Mouse (Mus musculus) ZHBTc4 (cell line): ENCODE measurements at regions not wholly inside any gene's neighbourhood (a gene's known extent, or its start where the extent isn't known, plus 50 kb on each side); places are given as distances from the start of the nearest gene placed in this dataset.

ENCODE experiments used
- DNase-seq: peaks from one replicate; pipeline ENCODE4 v3.0.0-alpha.2; 2011; ENCODE audit warnings: low read depth, low spot score

DNA sequence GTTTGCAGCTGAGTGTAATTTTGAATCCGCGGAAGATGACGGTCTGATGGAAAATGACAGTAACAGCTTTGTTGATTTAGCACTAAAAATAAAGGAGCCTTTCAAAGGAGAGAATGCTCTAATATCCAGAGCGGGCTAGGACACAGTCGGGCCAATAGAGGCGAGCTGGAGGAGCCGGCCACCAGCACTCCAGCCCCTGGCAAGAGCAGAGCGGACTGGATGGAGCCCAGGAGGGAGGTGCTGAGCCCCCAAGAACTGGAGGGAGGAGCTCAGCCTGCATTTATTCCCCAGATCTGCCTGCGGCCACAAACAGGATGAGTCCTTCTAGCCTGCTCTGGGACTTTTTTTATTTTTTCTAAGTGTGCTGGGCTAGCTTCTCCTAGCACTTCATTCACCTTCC is 426.9 kb downstream of the Insc start:
- DNase-seq = no peak

DNA sequence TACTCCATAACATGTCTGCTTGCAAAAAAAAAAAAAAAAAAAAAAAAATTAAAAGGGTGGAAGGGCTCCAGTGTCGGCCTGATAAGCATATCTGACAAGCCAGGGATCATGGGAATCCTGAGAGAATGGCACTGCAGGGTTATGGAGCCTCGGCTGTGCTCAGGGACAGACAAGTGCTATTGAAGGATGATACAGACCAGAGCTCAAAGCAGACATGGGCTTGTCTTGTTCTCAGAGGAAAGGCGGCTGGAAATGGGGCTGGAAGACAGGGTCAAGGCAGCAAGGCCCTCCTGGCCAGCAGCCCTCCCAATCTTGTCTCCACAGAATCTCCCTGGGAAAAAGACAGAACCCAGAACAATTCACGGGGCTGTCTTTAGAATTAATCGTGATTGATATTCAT is 449.0 kb downstream of the Insc start:
- no peak for DNase-seq

DNA sequence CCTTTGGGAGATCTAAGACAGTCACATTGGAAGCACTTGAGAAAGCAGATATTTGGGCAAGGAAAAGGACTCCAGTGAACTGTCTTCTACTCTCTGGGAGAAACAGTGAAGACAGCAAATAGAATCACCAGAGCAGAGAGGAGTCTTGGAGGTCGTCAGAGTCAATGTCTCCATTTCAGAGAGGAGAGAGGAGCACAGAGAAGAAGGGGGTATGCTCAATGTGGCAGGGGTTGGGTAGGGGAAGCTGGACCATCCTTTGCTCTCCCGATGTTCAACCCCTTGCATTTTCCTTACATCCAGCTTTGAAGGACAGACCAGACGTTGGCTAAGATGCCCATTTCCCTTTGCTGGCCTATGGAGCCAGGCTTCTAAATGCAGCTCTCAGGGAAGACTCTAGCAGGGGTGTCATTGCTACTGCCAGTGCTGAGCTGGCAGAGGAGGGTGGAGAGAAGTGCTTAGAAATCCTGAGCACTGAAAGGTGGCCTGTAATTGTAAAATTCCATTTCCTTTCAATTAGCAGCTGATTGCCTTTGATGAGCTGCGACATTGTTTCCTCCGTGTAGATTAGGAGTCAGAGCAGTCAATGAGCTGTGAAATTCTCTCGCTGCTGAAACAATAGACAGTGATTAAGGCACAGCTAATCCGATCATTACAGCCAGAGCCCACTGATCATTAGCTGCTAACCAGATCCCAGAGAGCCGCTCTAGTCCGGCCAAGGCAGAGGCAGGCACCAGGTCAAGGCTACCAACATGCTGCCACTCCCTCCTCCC is 449.7 kb downstream of the Insc start:
- peak; percentile 2 for DNase-seq

DNA sequence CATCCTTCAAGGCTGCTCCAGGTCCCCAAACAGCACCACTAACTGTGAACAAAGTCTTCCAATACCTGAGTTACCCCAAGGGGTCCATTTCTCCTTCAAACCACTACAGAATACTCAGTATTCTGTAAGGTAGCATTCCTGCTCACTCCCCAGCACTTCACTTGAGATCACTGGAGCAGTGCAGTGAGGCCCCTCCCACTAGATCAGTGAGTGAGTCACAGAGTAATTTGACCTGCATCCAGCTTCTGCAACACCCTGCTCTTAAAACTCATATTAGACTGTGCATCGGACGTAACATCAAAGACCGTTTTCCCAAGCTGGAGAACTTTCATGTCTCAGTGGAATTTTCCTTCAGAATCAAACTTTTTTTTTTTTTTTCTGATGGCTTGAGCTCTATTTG is 461.4 kb downstream of the Insc start:
- no peak for DNase-seq

DNA sequence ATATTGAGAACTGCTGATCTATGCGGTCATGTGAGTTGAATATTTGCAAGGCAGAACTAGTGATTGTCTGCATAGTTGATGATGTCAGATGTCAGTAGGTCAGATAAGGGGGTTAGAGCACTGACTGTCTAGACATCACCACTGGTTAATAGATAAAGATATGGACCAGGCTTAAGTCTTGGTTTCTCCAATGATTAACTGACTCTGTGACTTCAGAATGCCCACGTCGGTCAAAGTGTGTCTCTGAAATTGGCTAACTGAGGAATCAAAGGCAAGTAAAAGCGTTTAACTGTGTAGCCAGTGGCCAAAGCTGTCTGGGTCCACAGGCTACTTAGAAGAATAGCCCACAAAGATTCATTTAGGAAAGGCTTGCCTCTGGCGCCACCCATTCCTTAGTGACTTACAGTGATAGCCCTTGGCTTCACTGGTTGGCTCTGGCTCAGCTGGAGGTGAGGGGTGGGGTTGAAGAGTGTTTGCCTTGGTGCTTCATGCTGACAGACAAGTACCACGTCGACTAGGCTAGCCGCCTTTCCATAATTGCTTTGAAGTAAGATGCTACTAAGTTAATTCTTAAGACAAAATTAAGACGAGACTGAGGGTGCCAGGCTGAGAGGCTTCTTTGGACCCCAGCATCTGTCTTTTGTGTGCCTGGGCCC is 463.1 kb downstream of the Insc start:
- DNase-seq = peak; percentile 12

DNA sequence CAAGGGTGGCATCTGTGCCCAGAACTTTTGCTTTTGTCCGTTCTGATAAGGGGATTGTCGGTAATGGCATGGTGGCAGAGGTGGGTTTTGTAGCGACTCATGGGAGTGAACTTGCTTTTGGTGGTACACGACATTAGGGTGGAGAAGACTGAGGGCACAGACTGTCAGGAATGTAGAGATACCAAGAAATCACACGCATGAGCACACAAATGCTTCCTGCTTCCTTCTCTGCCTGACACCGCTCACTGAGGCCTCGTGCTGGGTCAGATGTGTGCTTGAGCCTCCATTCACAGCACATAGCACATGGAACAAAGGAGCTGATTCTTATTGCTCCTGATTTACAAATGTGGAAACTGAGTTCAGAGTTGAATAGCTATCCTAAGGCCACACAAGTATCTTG is 465.3 kb downstream of the Insc start:
- DNase-seq = no peak

DNA sequence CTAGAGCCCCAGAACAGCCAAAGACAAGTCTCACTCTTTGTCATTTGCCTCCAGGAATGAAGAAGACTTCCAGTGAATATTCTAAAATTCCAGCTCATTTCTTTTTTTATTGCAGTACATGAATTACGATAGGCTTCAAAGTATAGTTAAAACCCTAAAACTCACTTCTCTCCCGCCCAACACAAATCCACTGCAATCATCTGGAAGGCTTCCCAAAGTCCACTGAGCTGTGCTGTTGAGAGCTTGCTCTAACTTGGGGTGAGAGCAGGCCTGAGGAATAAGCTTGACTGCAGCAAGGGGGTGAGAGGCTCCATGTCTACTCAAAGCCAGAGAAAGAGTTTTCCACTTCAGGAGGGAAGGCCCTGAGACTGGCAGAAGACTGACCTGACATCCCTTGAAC is 466.5 kb downstream of the Insc start:
- no peak for DNase-seq

DNA sequence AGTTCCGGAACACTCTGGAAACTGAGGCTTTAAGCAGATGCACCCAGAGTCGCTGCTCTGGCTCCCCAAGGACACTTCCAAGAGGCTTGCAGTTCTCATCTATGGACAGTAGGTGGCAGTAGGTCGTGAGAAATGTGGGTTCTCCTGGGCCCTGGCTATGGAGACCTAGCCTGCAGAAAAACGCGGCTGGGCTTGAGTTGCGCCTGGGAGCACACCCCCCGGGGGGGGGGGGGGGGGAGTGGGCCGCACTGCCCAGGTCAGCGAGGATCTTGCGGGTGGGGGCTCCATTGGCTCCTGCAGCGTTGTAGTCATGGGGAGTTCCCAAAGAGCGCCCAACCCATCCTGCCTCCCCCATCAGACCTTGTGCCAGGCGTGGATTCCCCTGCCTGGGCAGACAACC is 473.3 kb downstream of the Insc start:
- DNase-seq = peak; percentile 90

DNA sequence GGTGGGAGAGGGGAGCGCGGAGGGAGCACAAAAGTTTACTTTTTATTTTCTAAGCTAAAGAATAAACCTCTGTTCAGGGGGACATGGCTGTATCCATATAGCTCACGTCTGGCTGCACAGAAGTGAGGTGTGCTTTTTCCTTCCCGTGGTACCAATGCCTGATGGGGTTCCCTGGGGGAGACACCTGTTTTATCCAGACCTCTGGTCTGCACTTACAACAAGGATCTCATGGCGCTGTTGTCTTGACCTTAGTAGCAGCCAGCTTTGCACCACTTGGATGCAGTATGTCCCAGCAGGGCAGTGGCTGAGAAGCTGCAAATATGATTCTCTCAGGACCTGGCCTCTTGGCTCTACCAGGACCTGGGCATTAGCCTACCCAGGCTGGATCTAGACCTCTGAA is 473.8 kb downstream of the Insc start:
- DNase-seq = peak; percentile 44

DNA sequence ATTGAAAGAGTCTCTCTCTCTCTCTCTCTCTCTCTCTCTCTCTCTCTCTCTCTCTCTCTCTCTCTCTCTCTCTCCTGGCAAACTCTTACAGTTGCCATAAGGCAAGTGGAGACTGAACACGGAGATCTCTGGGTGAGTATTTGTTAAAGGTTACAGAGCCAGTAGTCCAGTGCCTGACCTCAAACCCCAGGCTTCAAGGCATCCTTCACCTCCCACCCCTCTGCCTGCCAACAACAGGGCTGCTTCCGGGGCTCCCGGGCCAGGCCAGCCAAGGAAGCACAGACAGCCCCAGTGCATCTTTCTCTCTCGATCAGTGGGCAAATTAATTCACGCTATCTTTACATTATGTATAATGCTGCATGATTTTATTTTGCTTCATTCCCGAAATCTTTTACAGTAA is 474.2 kb downstream of the Insc start:
- no peak for DNase-seq

DNA sequence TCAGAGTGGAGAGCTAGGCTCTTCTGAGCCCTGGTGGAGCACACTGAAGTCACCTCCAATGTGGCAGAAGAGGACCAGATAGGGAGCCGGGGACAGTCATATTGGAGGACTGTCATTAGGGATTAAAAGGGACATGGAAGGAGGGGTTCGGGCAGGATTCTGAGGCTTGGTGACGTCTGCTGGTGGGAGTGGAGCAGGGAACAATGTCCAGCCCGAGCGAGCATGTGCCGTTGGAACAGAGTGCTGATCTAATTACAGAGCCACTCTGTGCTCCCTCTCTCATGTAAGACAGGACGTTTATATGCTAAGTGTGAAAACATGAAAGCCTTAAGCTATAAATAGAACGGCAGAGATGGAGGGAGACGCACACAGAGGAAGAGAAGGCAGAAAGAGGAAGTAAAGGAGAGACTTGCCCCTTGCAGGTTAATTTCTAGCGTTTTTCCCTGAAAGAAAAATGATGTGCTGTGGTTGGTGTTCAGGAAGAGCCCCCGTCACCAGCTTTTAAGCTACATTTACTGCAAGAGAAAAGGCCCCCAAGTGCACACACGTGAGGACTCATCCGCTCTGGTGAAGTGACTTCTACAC is 475.2 kb downstream of the Insc start:
- DNase-seq = no peak

DNA sequence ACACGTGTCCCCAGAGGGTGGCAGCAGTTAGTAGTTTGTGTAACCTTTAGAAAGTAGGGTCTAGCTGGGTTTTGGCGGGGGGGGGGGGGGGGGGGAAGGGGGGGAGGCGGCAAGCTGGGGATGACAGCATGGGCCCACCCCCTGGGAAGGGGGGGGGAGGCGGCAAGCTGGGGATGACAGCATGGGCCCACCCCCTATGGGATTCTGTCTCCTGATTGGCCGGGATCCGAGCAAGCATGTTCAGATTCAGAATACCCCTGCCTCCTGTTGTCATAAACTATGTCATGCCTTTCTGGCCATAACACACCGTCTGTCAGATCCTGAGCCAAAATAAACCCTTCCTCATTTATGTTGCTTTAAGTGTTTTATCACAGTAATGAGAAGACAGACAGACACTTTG is 479.1 kb downstream of the Insc start:
- DNase-seq = no peak

DNA sequence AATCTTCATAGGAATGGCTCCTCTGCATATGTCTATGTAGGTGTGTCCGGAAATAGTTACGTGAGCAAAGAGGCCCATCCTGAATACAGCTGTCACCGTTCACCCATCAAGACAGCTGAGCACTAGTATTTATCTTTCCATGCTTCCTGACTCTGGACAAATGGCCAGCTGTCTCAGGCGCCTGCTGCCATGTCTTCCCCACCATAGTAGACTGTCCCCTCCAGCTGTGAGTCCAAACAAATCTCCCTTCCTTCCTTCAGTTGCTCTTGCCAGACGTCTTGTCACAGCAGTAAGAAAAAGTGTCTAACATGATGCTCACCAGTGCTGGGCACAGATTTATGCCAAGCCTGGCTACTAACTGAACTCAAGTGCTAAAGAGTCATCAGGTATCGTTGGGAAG is 487.0 kb downstream of the Insc start:
- no peak for DNase-seq

DNA sequence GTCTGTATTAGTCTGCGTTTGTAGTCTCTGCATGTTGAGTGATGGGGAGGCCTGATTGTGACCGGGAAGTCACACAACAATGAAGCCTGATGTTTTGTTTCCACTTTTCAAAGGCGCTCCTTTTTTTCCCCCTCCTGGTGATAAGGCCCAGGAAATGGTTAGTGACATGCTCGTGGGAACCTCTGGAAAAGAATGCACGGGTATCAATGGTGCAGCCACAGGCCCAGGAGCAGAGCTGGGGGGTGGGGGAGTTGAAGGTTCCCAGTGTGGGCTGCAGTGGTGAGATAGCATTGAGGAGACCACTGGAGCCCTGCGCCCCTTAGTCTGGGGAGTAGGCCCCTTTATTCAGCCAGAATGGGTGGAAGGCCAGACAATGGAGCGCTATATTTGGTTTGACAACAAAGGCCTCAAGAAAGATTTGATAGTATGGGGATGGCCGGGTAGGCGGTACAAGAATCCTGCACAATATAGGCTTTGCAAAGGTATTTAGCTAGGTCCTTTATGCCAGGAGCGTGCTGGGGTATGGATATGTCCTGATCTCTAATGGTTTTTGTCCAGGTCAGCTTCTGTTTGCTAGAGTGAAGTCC is 490.4 kb downstream of the Insc start:
- no peak for DNase-seq

DNA sequence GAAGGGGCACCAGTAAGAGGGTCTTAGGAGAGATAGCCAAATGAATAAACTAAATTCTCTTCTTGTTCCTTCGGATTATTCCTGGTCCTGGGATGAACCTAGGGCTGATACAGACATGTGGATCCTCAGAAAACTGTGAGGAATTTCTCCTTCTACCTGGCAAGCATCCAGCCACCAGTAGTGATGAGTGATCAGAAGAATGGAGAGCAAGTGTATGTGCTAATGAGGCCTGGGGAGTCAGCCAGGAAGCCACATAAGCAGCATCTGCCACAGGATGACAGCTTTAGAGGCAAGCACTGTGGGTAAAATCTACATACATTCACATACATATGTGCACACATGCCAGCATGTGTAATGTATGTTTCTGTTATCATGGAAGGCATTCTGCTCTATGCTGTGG is 493.6 kb downstream of the Insc start:
- DNase-seq = no peak

DNA sequence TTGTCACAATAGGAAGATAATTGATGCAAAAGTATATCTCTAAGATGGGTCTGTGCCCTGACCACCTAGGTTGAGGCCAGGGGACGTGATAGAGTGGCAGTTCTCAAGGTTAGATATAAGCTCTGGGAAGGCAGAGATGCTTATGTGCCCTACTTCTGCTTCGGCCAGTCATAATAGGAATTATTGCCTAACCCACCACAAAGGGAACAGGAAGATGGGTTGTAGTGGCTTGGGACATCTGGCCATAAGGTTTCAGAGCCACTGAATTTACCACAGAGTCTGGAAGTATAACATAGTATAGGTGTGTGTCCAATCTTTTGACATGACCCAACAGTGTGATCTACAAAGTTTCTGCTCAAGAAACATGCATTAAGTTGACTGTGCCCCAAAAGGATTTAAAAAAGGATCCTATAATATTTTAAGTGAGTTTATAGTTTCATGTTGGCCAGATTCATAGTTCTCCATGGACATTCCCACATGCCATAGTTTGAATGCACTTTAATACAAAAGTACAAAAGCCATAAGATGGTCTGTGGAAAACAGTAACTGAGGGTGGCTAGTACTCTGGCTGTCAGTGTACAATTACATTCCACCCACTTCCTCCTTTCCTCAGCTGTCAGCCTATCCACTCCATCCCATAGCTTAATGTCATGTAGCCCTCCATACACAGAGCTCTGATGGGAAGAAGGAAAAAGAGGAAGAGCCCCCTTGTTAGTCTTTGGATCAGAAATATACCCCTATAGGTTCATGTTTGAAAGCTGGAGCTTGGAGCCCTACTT is 508.3 kb downstream of the Insc start:
- DNase-seq = no peak

DNA sequence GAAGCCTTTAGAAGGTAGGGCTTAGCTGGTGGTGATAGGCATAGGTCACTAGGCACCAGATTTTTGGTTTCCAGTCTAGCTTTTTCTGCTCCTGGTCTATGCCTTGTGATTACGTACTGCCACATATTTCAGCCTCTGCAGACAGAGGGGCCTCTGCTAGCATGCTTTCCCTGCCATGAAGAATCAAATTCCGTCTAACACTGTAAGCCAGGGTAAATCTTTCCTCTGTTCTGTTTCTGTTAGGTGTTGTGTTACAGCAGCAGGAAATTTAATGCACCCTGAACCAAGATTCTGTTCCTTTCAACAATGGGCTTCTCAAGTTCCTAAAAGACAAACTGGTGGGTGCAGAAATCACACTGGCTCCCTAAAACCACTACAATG is 508.9 kb downstream of the Insc start:
- DNase-seq = no peak

DNA sequence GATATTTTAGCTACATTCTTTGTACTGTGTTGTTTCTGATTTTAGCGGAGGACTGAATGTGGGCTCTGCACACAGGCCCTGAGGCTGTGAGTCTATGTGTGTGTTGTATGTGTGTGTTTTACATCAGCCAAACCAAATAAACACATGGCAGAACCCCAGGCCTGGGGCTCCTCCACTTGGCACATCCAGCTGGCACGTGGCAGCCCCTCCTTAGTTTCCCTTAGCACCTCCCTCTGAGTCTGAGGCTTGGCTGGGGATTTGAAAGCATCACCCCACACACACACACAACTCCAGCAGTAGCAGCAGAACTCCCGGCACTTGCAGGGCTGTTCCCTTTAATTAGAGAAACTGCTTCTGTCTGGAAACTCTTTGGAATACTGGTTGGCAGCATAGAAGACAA is 515.1 kb downstream of the Insc start:
- no peak for DNase-seq

DNA sequence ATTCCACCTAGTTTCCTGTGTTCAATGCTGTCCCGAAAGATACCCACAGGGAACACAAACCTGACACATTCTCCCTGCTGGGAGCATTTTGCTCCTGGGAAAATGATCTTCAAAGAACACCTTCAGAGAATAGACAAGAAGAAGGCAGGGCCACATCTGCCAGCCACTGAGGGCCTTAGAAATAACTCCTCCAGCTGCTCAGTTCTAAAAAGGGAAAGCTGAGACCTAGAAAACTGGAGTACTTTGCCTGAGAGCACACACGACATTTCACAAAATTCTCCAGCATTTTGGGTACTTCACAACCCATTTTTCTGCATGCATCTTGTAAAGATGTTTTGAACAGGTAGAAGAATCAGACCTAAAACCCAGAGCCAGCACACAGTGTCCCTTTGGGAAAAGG is 519.6 kb downstream of the Insc start:
- no peak for DNase-seq

DNA sequence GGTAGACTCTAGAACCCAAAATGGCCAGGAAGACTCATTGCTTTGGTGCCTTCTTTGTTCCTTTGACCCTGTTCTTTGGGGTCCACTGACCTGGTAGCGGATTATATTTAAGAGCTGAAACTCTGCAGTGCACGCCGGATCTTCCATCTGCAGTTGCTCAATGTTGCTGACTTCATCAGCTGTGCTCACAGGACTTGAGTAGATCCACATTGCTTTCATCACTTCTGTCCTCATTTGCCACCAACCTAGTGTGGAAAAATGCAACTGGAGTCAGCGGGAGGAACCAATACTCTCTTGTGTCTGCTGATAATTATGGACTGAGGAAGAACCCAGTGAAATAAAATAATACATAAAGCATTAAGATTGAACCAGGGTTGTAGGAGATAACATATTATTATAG is 522.6 kb downstream of the Insc start:
- DNase-seq = no peak

DNA sequence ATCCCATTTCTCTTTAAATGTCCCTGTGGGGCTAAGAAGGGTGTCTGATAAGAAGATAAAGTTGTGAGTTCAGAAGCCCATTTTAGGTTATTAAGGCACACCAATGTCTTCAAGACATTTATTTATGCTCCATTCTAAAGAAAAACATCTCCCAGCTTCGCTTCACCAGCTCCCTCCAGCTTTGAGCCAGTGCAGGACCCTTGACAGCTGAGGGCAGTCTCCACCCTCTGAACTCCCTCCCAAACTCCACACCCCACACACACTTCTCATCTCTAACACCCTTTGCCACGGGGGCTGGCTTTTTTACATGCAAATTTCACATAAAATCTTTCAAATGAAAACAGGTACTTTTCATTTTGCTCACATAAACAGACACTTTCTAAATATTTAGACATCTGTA is 527.3 kb downstream of the Insc start:
- DNase-seq = no peak

DNA sequence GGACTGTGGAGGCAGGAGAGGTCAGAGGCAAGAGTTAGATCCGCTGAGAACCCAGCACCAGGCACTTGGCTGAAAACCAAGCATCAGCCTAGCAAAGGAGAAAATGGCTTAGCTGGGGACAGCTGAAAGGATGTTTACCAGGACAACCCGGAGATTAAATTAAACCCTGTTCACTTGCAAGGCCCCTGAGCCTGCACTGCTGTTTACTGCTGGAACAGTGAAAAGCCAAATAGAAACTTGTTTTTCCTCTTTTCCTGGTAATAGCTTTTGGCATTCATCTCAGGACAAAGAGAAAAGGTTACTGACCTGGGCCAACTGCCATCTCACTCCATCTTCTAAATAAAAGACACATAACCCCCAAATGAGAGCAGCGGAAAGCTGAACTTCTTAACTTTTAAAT is 531.3 kb downstream of the Insc start:
- no peak for DNase-seq
